Mouse (Mus musculus): ENCODE results near the gene Wscd2. TPM values are rescaled to one million over a fixed set of nuclear protein-coding genes. Genes with fewer than 3 reads are reported as not detected.
A peak's percentile ranks its signal among the peaks of the same experiment; 100 is the strongest.

Wscd2 gene
- polyA plus RNA-seq, 1 experiment from 2014 or later, result 11.0 TPM

DNA sequence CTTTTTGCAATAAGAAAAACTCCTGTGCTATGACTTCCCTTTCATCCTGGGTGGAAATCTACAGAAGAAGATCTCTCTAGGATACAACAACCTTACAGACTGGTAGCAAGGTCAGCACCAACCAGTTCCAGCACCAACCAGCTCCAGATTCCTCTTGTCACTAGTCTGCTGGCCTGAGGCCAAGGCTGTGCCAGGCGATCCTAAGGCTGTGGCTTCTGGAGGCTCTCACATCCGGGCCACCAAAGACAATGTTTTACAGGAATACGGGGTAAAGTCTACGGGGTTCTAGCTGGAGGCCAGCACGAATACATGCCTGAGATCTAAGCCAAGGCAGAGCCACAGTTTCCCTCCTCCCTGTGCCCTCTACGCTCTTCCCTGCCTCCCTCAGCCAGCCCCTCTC, 25.4 kb upstream of the Wscd2 start:
- no peaks in the 10 kb centered on the region for H3K36me3 ChIP-seq
- no peak for ATAC-seq (ENCODE audit: insufficient number of reproducible peaks, low FRiP score, low TSS enrichment, low read depth)
- H3K27ac ChIP-seq, result no peak overlapping the region
- H3K9me3 ChIP-seq, result no peaks in the 10 kb centered on the region
- WGBS, result 61% methylated on average over 6 of the region's 6 CpGs
- H3K4me1 ChIP-seq, result peaks cover 30% of the 10 kb centered on the region
- H3K27me3 ChIP-seq, result peaks cover 29% of the 10 kb centered on the region
- H3K4me2 ChIP-seq, result no peak overlapping the region
- H3K4me3 ChIP-seq, result no peak overlapping the region
- no peak overlapping the region for H3K9ac ChIP-seq

DNA sequence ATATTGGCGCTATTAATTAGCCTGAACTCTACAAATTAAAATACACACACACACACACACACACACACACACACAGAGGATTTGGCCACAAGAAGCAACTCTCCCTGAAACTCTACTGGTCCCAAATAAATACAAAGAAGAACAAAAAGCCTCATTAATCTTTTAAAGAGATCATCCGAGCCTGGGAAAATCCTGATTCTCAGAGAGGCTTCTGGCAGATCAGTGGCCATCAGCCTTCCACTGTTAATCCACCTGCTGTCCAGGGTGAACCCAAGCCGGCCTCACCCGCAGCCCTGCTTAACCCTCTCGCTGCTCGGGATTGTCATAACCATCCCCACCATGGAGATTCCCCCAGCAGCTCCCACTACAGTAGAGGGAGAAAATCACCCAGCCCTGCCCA, 23.6 kb upstream of the Wscd2 start:
- peaks cover 29% of the 10 kb centered on the region for H3K4me1 ChIP-seq
- H3K4me2 ChIP-seq, result no peak overlapping the region
- H3K27ac ChIP-seq, result no peak overlapping the region
- WGBS, result 57% methylated on average over 6 of the region's 6 CpGs
- no peaks in the 10 kb centered on the region for H3K9me3 ChIP-seq
- H3K36me3 ChIP-seq, result no peaks in the 10 kb centered on the region
- ATAC-seq (ENCODE audit: insufficient number of reproducible peaks, low FRiP score, low TSS enrichment, low read depth), result no peak
- H3K4me3 ChIP-seq, result no peak overlapping the region
- H3K9ac ChIP-seq, result no peak overlapping the region
- H3K27me3 ChIP-seq, result peaks cover 19% of the 10 kb centered on the region

DNA sequence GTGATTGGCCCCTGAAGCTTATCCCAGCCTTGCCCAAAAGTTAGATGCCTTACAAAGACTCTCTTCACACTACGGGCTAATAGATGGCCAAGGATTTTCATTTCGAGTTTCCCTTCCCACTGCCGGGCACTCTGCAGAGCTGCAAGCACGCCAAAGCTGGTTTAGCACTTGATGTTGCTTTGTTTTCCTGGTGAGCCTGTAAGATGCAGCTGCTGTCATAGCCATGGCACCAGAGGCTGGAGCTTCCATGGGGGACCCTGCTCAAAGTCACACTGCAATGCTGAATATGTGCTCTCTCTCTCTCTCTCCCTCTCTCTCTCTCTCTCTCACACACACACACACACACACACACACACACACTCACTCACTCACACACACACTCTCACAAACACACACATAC, 23.1 kb upstream of the Wscd2 start:
- Histone ChIP-seq H3K27ac (no peak overlapping the region), H3K9ac (no peak overlapping the region), H3K4me3 (no peak overlapping the region), H3K4me2 (no peak overlapping the region), H3K27me3 (peaks cover 14% of the 10 kb centered on the region), H3K36me3 (no peaks in the 10 kb centered on the region), H3K9me3 (no peaks in the 10 kb centered on the region), H3K4me1 (peaks cover 24% of the 10 kb centered on the region)
- ATAC-seq (ENCODE audit: insufficient number of reproducible peaks, low FRiP score, low TSS enrichment, low read depth), result no peak
- 32% methylated on average over 4 of the region's 4 CpGs for WGBS

DNA sequence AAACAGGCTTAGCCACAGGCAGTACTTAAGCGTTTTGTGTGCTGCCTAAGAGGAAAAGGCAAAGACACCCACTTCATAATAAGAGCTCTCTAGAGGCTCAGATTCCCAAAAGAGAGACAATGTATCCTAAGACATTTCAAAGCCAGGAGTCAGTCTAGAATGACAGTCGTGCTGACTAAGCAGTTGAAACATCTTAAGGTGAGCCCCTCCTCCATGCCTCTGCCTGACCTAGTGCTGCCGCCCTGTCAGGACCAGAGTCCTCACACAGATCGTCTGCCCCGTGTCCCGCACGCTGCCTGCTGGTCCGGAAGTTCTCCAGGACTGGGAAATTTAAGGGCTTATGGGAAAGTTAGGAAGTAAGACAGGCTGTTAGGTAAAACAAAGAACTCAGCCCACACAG, 22.4 kb upstream of the Wscd2 start:
- Histone ChIP-seq H3K36me3 (no peaks in the 10 kb centered on the region), H3K27ac (peak overlapping the region; percentile 52; the same call in 1 of the 2 replicates), H3K27me3 (peaks cover 7% of the 10 kb centered on the region), H3K4me2 (no peak overlapping the region), H3K4me3 (no peak overlapping the region), H3K4me1 (peaks cover 21% of the 10 kb centered on the region), H3K9me3 (no peaks in the 10 kb centered on the region), H3K9ac (no peak overlapping the region)
- 2% methylated on average over 8 of the region's 8 CpGs for WGBS
- ATAC-seq (ENCODE audit: insufficient number of reproducible peaks, low FRiP score, low TSS enrichment, low read depth), result no peak

DNA sequence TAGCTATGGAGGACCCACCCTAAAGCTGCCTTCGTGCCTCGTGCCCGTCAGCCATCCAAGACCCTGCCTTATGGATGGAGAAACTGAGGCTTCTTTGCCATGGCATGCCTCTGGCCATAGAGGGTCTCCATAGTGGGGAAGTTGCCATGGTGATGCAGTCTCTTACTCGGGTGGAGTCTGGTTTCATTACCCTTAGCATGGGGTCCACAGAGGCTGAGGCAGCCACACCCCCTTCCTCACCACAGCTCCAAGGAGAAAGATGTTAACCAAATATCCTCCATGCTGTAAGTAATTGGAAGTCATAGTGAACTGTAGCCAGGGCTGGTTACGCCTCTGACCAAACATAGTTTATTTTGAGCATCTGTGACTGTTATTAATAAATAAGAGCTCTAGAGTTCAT, 21.5 kb upstream of the Wscd2 start:
- H3K27ac ChIP-seq, result peak overlapping the region; percentile 40; the same call in 1 of the 2 replicates
- H3K9me3 ChIP-seq, result no peaks in the 10 kb centered on the region
- H3K4me3 ChIP-seq, result no peak overlapping the region
- no peak overlapping the region for H3K9ac ChIP-seq
- WGBS, result 49% methylated on average over 5 of the region's 5 CpGs
- no peak overlapping the region for H3K4me2 ChIP-seq
- ATAC-seq (ENCODE audit: insufficient number of reproducible peaks, low FRiP score, low TSS enrichment, low read depth), result peak; percentile 41; the same call in 1 of the 2 replicates
- peaks cover 21% of the 10 kb centered on the region for H3K4me1 ChIP-seq
- no peaks in the 10 kb centered on the region for H3K27me3 ChIP-seq
- H3K36me3 ChIP-seq, result no peaks in the 10 kb centered on the region

DNA sequence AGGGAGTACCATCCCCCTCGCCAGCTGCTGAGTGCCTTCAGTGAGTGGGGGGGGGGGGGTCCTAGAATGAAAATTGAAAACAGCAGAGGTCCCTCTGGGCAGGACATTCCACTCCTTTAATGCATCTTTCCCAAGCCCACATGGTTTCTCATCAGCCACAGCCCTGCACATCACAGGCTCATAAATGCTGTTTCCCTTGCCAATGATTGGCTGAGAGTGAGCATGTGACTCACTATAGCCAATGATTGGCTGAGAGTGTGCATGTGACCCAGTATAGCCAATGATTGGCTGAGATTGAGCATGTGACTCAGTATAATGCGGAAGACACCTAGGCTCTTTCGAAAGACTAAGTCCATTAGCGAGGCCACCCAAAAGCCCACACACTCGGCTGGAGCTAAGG, 20.9 kb upstream of the Wscd2 start:
- 84% methylated on average over 5 of the region's 5 CpGs for WGBS
- H3K27ac ChIP-seq, result peak overlapping the region; percentile 40; the same call in 1 of the 2 replicates
- H3K4me2 ChIP-seq, result no peak overlapping the region
- H3K4me1 ChIP-seq, result peaks cover 21% of the 10 kb centered on the region
- peaks cover under 1% of the 10 kb centered on the region; the same call in 1 of the 2 replicates for H3K27me3 ChIP-seq
- H3K4me3 ChIP-seq, result no peak overlapping the region
- H3K9ac ChIP-seq, result no peak overlapping the region
- H3K36me3 ChIP-seq, result no peaks in the 10 kb centered on the region
- no peaks in the 10 kb centered on the region for H3K9me3 ChIP-seq
- peak; percentile 36; the same call in 1 of the 2 replicates for ATAC-seq (ENCODE audit: insufficient number of reproducible peaks, low FRiP score, low TSS enrichment, low read depth)

DNA sequence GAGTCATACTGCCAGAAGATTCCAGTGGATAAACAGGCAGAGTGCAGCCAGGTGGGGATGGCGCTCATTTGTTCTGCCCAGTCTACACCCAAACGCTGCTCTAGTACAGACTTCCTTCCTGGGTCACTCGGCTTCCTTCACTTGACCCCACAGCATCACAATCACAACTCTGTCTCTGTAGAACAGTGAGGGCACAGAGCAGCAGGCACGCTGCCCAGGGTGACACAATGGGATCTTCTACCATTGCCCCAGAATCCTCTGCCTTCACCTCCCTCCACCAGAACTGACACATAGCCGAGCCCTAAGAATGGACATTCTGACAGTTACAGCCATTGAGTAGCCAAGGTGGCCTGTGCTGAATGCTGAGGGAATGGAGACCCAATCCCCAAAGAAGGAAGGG, 20.3 kb upstream of the Wscd2 start:
- WGBS, result 92% methylated on average over 5 of the region's 5 CpGs
- Histone ChIP-seq H3K4me2 (no peak overlapping the region), H3K9ac (no peak overlapping the region), H3K36me3 (no peaks in the 10 kb centered on the region), H3K4me3 (no peak overlapping the region), H3K9me3 (no peaks in the 10 kb centered on the region), H3K27ac (0 out of 2 replicates have a peak overlapping the region, but pooled peaks have one; percentile 17), H3K4me1 (peaks cover 21% of the 10 kb centered on the region), H3K27me3 (peaks cover 5% of the 10 kb centered on the region; the same call in 1 of the 2 replicates)
- ATAC-seq (ENCODE audit: insufficient number of reproducible peaks, low FRiP score, low TSS enrichment, low read depth), result no peak

DNA sequence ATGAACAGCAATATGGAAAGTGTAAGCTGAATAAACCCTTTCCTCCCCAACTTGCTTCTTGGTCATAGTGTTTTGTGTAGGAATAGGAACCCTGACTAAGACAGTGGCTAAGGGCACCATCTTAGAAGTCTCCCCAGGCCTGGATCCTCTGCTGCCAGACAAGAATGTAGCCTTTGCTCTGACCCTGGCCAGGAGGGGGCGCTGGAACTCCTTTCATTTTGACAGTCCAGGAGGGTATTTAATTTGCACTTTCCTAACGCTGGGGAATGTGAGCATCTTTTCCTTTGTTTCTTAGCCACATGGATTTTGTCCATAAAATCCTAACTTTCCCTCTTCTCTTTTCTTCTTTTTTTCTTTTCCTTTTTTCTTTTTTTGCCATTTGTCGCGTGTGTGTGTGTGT, 18.7 kb upstream of the Wscd2 start:
- no peak for ATAC-seq (ENCODE audit: insufficient number of reproducible peaks, low FRiP score, low TSS enrichment, low read depth)
- Histone ChIP-seq H3K36me3 (no peaks in the 10 kb centered on the region), H3K27ac (no peak overlapping the region), H3K9me3 (no peaks in the 10 kb centered on the region), H3K9ac (no peak overlapping the region), H3K4me2 (no peak overlapping the region), H3K4me3 (no peak overlapping the region), H3K4me1 (peaks cover 21% of the 10 kb centered on the region), H3K27me3 (peaks cover 5% of the 10 kb centered on the region; the same call in 1 of the 2 replicates)
- WGBS, result 45% methylated on average over 4 of the region's 4 CpGs

DNA sequence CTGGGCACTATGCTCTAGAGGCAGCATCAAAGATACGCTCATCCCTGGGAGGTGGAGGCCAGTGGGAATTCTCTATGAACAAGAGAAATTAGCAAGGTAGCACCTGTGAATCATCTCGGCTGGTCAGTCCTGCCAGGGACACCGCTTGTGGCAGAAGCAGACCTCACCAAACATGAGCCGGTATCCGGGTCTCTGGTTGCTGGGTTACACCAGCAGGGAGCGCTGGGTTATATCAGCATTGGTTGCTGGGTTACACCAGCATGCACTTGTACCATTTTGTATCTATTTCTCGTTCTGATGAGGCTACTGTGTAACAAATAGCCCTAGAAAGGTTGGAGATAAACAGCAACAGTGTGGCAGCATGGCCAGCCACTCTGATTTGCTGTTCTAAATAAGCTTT, 17.8 kb upstream of the Wscd2 start:
- Histone ChIP-seq H3K27ac (no peak overlapping the region), H3K9me3 (no peaks in the 10 kb centered on the region), H3K4me1 (peaks cover 28% of the 10 kb centered on the region), H3K4me3 (no peak overlapping the region), H3K4me2 (no peak overlapping the region), H3K9ac (no peak overlapping the region), H3K36me3 (no peaks in the 10 kb centered on the region), H3K27me3 (peaks cover 5% of the 10 kb centered on the region; the same call in 1 of the 2 replicates)
- WGBS, result 61% methylated on average over 7 of the region's 7 CpGs
- ATAC-seq (ENCODE audit: insufficient number of reproducible peaks, low FRiP score, low TSS enrichment, low read depth), result no peak

DNA sequence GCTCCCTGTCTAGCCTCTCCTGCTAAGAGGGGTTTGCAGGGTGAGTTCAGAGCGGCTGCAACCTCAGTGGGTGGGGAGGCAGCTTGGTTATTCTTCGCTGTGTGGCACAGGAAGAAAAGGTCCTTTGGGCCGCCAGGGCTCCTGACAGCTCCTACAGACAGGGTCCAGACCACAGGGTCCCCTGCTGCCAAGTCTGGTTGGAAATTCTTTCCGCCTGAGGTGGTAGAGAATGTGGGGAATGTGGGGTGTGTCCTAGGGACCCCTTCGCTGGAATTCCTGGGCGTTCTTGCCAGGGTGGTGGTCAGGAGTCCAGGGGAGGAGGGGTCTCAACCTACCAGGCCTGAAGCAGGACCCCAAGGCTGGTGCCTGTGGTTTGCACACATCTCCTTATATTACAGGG, 13.3 kb upstream of the Wscd2 start:
- H3K4me1 ChIP-seq, result peaks cover 8% of the 10 kb centered on the region
- H3K9ac ChIP-seq, result no peak overlapping the region
- no peaks in the 10 kb centered on the region for H3K36me3 ChIP-seq
- H3K4me3 ChIP-seq, result no peak overlapping the region
- H3K27ac ChIP-seq, result peak overlapping the region; percentile 30; the same call in 1 of the 2 replicates
- peaks cover 5% of the 10 kb centered on the region; the same call in 1 of the 2 replicates for H3K27me3 ChIP-seq
- WGBS, result 19% methylated on average over 6 of the region's 6 CpGs
- ATAC-seq (ENCODE audit: insufficient number of reproducible peaks, low FRiP score, low TSS enrichment, low read depth), result peak; percentile 64; the same call in 1 of the 2 replicates
- no peaks in the 10 kb centered on the region for H3K9me3 ChIP-seq
- H3K4me2 ChIP-seq, result no peak overlapping the region

DNA sequence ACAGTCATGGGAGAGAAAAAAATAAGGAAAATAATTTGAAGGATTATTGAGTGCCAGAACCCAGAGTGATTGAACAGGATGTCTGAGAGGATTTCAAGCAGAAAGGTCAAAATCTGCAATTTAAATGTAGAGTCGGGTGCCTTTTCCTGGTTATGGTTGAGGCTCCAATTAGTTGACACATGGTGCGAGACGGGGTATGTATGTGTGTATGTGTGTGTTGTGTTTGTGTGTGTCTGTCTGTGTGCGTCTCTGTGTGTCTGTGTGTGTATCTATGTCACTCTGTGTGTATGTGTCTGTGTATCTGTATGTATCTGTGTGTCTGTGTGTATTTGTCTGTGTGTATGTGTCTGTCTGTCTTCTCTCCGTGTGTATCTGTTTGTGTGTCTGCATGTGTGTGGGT, 11.1 kb upstream of the Wscd2 start:
- WGBS, result 83% methylated on average over 5 of the region's 5 CpGs
- no peak overlapping the region for H3K27ac ChIP-seq
- H3K36me3 ChIP-seq, result no peaks in the 10 kb centered on the region
- H3K27me3 ChIP-seq, result peaks cover 5% of the 10 kb centered on the region; the same call in 1 of the 2 replicates
- no peak overlapping the region for H3K4me2 ChIP-seq
- no peaks in the 10 kb centered on the region for H3K9me3 ChIP-seq
- H3K9ac ChIP-seq, result no peak overlapping the region
- no peak for ATAC-seq (ENCODE audit: insufficient number of reproducible peaks, low FRiP score, low TSS enrichment, low read depth)
- H3K4me1 ChIP-seq, result peaks cover 8% of the 10 kb centered on the region
- no peak overlapping the region for H3K4me3 ChIP-seq

DNA sequence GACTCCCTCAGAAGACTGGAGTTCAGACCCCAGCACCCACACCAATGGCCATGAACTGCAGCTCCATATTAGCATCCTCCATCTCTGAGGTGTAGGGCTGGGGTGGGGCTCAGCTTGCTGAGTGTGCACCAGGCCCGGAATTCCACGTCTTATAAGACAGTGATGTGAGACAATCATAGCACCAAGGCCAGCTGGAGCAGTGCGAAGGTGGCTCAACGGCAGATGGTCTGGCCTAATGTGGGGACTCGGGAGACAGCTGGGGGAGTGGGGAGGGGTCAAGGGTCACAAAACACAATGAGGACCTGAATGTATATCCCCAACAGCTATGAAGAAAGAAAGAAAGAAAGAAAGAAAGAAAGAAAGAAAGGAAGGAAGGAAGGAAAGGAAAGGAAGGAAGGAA, 9.7 kb upstream of the Wscd2 start:
- H3K4me2 ChIP-seq, result no peak overlapping the region
- no peaks in the 10 kb centered on the region for H3K9me3 ChIP-seq
- ATAC-seq (ENCODE audit: insufficient number of reproducible peaks, low FRiP score, low TSS enrichment, low read depth), result no peak
- WGBS, result 50% methylated on average over 5 of the region's 5 CpGs
- no peak overlapping the region for H3K4me3 ChIP-seq
- H3K4me1 ChIP-seq, result peaks cover 8% of the 10 kb centered on the region
- H3K9ac ChIP-seq, result no peak overlapping the region
- H3K27me3 ChIP-seq, result no peaks in the 10 kb centered on the region
- H3K27ac ChIP-seq, result no peak overlapping the region
- H3K36me3 ChIP-seq, result no peaks in the 10 kb centered on the region
